Mouse (Mus musculus): ENCODE results near the gene Plxna1.

GRCm38 (mm10) chr6:89282626-89283025 lies 79.8 kb downstream of the Plxna1 start:
- TF ChIP-seq CTCF (IDR thresholded peaks at IDR 0.05 in 2 of 3, conservative IDR thresholded peaks at IDR 0.05 in 1 of 3; ENCODE audit: control insufficient read depth in 1 of 3, insufficient read depth in 1 of 3, low read depth in 2 of 3, low read length in 3 of 3, poor library complexity in 1 of 3, severe bottlenecking in 1 of 3) (no peak), POLR2AphosphoS2 (IDR thresholded peaks at IDR 0.05; ENCODE audit: low read length) (no peak), MAX (IDR thresholded peaks at IDR 0.05; ENCODE audit: low read length) (no peak), MXI1 (IDR thresholded peaks at IDR 0.05; ENCODE audit: low read depth, low read length) (no peak), UBTF (IDR thresholded peaks at IDR 0.05; ENCODE audit: borderline replicate concordance, insufficient read depth, low read depth, low read length) (no peak), POLR2A (IDR thresholded peaks at IDR 0.05; ENCODE audit: control insufficient read depth in 1 of 2, insufficient read depth in 1 of 2, low read depth in 1 of 2, low read length in 2 of 2, poor library complexity in 1 of 2) (no peak), TCF12 (IDR thresholded peaks at IDR 0.05; ENCODE audit: low read depth, low read length) (no peak), ZKSCAN1 (IDR thresholded peaks at IDR 0.05; ENCODE audit: low read depth, low read length) (no peak), KAT2A (conservative IDR thresholded peaks at IDR 0.05; ENCODE audit: low read depth, low read length) (no peak), HCFC1 (IDR thresholded peaks at IDR 0.05; ENCODE audit: low read depth, low read length) (no peak)

Measured in MEL (cell line).